Mouse (Mus musculus) layer of hippocampus, postnatal 25 days (tissue): ENCODE measurements around the gene Chil4. TPM values are rescaled to one million over a fixed set of nuclear protein-coding genes. Genes with fewer than 3 reads are reported as not detected.

Experiments used
- DNase-seq, 2 experiments: peaks; one replicate each; pipeline ENCODE4 v3.0.0; 2022; ENCODE audit warnings: mixed read lengths in 2 of 2, low spot score in 1 of 2; ENCODE audit errors: extremely low spot score in 1 of 2
- total RNA-seq, 2 experiments: library from RNA; stranded (reverse); gene quantifications; 2 replicates each; pipeline ENCODE4 v1.2.3; 2021

Gene Chil4
- total RNA-seq, 2 experiments from 2014 or later, result not detected

GRCm38 (mm10) chr3:106170522-106171053 is 48.7 kb downstream of the Chil4 start:
- no peak for DNase-seq

GRCm38 (mm10) chr3:106167464-106167863 is 51.8 kb downstream of the Chil4 start, which contains the start of gene Chil3:
Gene Chil3 (minus strand): TSS chr3:106167564.
- no peak for DNase-seq

- DNase-seq, result no peak
Observed at GRCm38 (mm10) chr3:106154413-106154812, 64.9 kb downstream of the Chil4 start.

Other genes with a start within 250 kb of the Chil4 start
- 1 to 10 TPM; 1.0 to 3.2 TPM for gene Ovgp1, start 245.8 kb downstream of the Chil4 start, total RNA-seq
- under 1 TPM in 1 of 2 experiments, not detected in 1; 0.30 TPM for gene Pifo, start 204.9 kb downstream of the Chil4 start, total RNA-seq
- gene Chil5, start 186.7 kb downstream of the Chil4 start, total RNA-seq, result not detected
- 1 to 10 TPM in 1 of 2 experiments, under 1 TPM in 1; 0.73 to 1.0 TPM for gene Chia1, start 106.3 kb downstream of the Chil4 start, total RNA-seq
- gene Chil3, start 51.9 kb downstream of the Chil4 start, total RNA-seq, result not detected
- gene Chil6, start 186.7 kb upstream of the Chil4 start, total RNA-seq, result not detected